Mouse (Mus musculus) ES-E14 (cell line): ENCODE data around the gene Abca13. TPM values are rescaled to one million over a fixed set of nuclear protein-coding genes. Genes with fewer than 3 reads are reported as not detected.
A peak's percentile ranks its signal among the peaks of the same experiment; 100 is the strongest.

ENCODE experiments used
- DNase-seq: peaks from one replicate; pipeline ENCODE4 v3.0.0-alpha.2; 2013; ENCODE audit warnings: low read depth, low spot score
- H3K27ac ChIP-seq: 2 replicates; pipeline ENCODE4 v1.5.1; 2012; ENCODE audit warnings: low read depth, mild to moderate bottlenecking, low read length, moderate library complexity, mixed read lengths; ENCODE audit not compliant: poor library complexity, insufficient read depth, severe bottlenecking
- H3K36me3 ChIP-seq: 2 replicates; pipeline ENCODE4 v1.6.1; 2012; ENCODE audit warnings: mild to moderate bottlenecking, low read length, moderate library complexity, mixed read lengths; ENCODE audit not compliant: control insufficient read depth, poor library complexity, insufficient read depth, severe bottlenecking
- H3K4me1 ChIP-seq, 2 experiments: fragments of 150-350 bp in 1 of 2; sonication (generic) in 1 of 2; 2 replicates each; pipeline ENCODE4 v1.6.1; 2012; ENCODE audit warnings: low read length in 2 of 2, mild to moderate bottlenecking in 1 of 2, mixed read lengths in 1 of 2; ENCODE audit not compliant: control insufficient read depth in 2 of 2, insufficient read depth in 2 of 2, poor library complexity in 1 of 2
- H3K4me3 ChIP-seq, 2 experiments: fragments of 150-350 bp in 1 of 2; sonication (generic) in 1 of 2; 2 replicates each; pipeline ENCODE4 v1.5.1; 2012; ENCODE audit warnings: low read length in 2 of 2, low read depth in 1 of 2, mild to moderate bottlenecking in 1 of 2, mixed read lengths in 1 of 2; ENCODE audit not compliant: insufficient read depth in 1 of 2, poor library complexity in 1 of 2, severe bottlenecking in 1 of 2
- H3K9ac ChIP-seq: 2 replicates; pipeline ENCODE4 v1.6.1; 2012; ENCODE audit warnings: low read depth, mild to moderate bottlenecking, low read length, mixed read lengths; ENCODE audit not compliant: poor library complexity, insufficient read depth, severe bottlenecking
- H3K9me3 ChIP-seq: fragments of 150-350 bp; sonication (generic); 2 replicates; pipeline ENCODE4 v1.6.1; 2012; ENCODE audit warnings: low read depth, mild to moderate bottlenecking, low read length; ENCODE audit not compliant: control insufficient read depth, insufficient read depth
- CHD2 ChIP-seq: IDR thresholded peaks from 2 replicates; pipeline ENCODE4 v1.6.1; 2014; ENCODE audit warnings: mild to moderate bottlenecking, low read depth, low read length, inconsistent platforms
- HCFC1 ChIP-seq: IDR thresholded peaks from 2 replicates; pipeline ENCODE4 v1.6.1; 2012; ENCODE audit warnings: low read length, inconsistent platforms, borderline replicate concordance; ENCODE audit not compliant: insufficient read depth
- MAFK ChIP-seq: IDR thresholded peaks from 2 replicates; pipeline ENCODE4 v1.6.1; 2014; ENCODE audit warnings: mild to moderate bottlenecking, low read depth, low read length, inconsistent platforms; ENCODE audit not compliant: insufficient read depth
- ZC3H11A ChIP-seq: IDR thresholded peaks from 2 replicates; pipeline ENCODE4 v1.6.1; 2012; ENCODE audit warnings: low read depth, mild to moderate bottlenecking, inconsistent platforms, low read length, borderline replicate concordance
- ZNF384 ChIP-seq: IDR thresholded peaks from 2 replicates; pipeline ENCODE4 v1.6.1; 2012; ENCODE audit warnings: low read depth, low read length, inconsistent platforms
- in situ Hi-C, 2 experiments: fragments of 600-800 bp; cut with MboI; formaldehyde crosslinking; loops; one replicate each; pipeline ENCODE4 v1.15.1; 2025; ENCODE audit warnings: low sequenced_read_pairs in 2 of 2, inconsistent platforms in 1 of 2; ENCODE audit not compliant: unreplicated experiment in 2 of 2
- total RNA-seq: library from RNA; depleted of rRNA; stranded (reverse); fragments of 300-350 nt; gene quantifications from 2 replicates; pipeline ENCODE4 v1.2.3, GENCODE M21; 2012

The Abca13 gene
- total RNA-seq, 1 experiment = 0.62 TPM

DNA sequence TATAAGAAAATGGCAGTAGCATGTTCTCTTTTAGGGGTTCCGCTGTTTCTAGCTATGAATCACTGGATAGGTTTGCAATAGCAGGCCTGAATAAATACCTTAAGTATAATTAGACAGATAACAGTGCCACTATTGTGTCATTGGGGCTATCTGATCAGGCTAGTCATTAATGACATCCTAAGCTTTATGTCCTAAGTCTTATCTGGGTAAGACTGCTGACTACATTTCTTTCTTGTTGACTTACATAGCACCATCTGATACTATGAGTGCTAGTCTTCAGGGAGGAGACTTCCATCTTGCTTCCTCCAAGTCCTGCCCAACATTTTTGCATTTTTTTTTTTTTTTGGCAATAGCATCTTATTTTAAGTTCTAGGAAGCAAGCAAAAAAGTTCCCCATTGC, 434.1 kb downstream of the Abca13 start:
- TF ChIP-seq CHD2 (no peak), MAFK (no peak), HCFC1 (no peak)
- H3K4me3 ChIP-seq = no peak overlapping the region
- in situ Hi-C loops = no loop called here
- DNase-seq = no peak
- H3K9me3 ChIP-seq = no peaks in the 10 kb centered on the region
- no peak overlapping the region for H3K9ac ChIP-seq
- no peak overlapping the region for H3K27ac ChIP-seq
- no peaks in the 10 kb centered on the region for H3K36me3 ChIP-seq
- H3K4me1 ChIP-seq = no peaks in the 10 kb centered on the region

DNA sequence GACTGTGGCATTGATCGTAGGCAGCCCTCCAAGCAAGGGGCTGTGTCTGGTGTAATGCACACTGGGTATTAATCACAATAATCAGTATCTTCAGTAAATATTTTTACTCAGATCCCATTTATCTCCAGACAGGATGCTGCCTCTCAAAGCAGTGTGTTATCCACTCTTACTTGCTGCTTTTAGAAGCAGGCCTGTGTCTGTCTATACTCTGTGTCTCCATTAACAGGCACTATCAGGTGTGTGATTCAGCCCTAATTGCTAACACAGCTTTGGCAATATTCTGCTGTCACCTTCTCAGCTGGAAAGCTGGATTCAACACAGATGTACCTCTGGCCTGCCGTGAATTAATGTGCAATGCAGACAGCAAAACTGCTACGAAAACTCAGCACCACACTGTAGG, 455.5 kb downstream of the Abca13 start:
- no peak for DNase-seq
- Histone ChIP-seq H3K4me1 (no peaks in the 10 kb centered on the region), H3K9ac (no peak overlapping the region), H3K27ac (no peak overlapping the region), H3K36me3 (no peaks in the 10 kb centered on the region), H3K9me3 (no peaks in the 10 kb centered on the region), H3K4me3 (no peak overlapping the region)
- in situ Hi-C loops = no loop called here
- TF ChIP-seq HCFC1 (no peak), ZC3H11A (no peak), MAFK (no peak), CHD2 (no peak), ZNF384 (no peak)

DNA sequence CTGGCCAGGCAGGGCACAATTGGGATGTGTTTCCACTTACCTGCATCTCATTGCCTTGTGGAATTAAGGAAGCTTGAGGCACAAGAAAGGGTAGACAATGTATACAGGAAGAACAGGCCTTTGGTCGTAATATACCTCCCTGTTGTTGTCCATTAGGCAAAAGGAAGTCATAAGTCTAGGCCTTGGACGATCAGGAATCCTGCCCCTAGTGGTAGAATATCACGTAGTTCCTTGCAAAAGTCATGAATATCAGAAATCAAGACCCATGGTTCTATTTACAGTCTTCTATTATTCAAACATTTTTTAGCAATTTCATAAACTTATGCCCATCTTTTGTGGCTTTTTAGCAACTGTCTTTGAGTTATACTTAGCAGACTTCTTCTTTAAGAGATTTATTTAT, 456.2 kb downstream of the Abca13 start:
- Histone ChIP-seq H3K9ac (no peak overlapping the region), H3K36me3 (no peaks in the 10 kb centered on the region), H3K4me1 (no peaks in the 10 kb centered on the region), H3K27ac (no peak overlapping the region), H3K4me3 (no peak overlapping the region), H3K9me3 (no peaks in the 10 kb centered on the region)
- in situ Hi-C loops = no loop called here
- TF ChIP-seq ZC3H11A (no peak), MAFK (no peak), HCFC1 (no peak), CHD2 (no peak), ZNF384 (no peak)
- peak; percentile 35 for DNase-seq

DNA sequence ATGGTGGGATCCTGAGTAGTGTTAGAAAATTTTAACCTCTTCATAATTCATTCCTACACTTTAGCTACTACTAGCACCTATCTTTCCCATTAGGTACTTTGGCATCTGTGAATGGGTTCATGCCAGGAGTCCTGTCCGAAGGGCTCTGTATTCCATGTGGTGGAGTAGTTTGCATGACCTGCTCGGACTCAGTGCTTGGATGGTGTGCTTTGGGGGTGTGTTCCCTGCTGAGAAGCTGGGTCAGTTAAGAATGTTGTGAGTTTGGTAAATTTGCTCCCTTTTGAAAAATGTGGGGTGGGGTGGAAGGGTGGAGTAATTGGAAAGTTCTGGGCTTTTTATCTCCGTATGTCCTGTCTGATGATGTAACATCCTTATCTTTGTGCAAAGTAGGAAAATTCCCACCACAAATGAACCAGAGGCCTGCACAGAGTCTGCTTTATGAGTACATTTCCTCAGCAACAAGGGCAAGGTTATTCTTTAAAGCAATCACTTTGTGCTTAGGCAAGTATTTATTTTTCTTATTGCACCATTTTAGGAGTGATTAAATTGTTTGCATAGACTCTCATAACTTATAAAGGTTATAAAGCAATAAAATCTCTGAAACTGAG, 475.0 kb downstream of the Abca13 start:
- TF ChIP-seq ZNF384 (no peak), CHD2 (no peak), ZC3H11A (no peak), HCFC1 (no peak), MAFK (no peak)
- H3K4me3 ChIP-seq = no peak overlapping the region
- in situ Hi-C loops = no loop called here
- no peak for DNase-seq
- no peaks in the 10 kb centered on the region for H3K4me1 ChIP-seq
- H3K27ac ChIP-seq = no peak overlapping the region
- no peak overlapping the region for H3K9ac ChIP-seq
- H3K9me3 ChIP-seq = no peaks in the 10 kb centered on the region
- H3K36me3 ChIP-seq = no peaks in the 10 kb centered on the region

DNA sequence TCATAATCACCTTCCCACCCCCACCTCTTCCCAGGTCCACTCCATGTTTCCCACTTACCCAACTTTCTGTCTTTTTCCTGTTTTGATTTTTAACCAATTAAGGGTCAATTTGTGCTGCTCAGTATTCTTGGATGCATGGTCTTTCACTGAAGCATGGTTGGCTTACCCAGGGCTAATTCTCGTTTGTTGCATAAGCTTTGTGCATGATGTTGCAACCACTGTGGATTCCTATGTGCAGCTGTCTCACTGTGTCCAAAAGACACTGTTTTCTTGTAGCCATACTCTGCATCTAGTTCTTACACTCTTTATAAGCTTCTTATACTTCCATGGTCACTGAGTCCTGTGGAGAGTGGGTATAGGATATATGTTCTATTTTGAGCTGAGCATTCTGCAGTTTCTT, 477.7 kb downstream of the Abca13 start:
- no peaks in the 10 kb centered on the region for H3K4me1 ChIP-seq

More for the DNA sequence above, 477.7 kb downstream of the Abca13 start:
- in situ Hi-C loops = no loop called here
- DNase-seq = no peak
- H3K4me3 ChIP-seq = no peak overlapping the region
- H3K27ac ChIP-seq = no peak overlapping the region
- H3K9me3 ChIP-seq = no peaks in the 10 kb centered on the region
- H3K9ac ChIP-seq = no peak overlapping the region
- H3K36me3 ChIP-seq = no peaks in the 10 kb centered on the region
- TF ChIP-seq ZC3H11A (no peak), ZNF384 (no peak), HCFC1 (no peak), CHD2 (no peak), MAFK (no peak)
